Mouse (Mus musculus) ES-Bruce4 (cell line): ENCODE data around the gene S1pr2. TPM values are rescaled to one million over a fixed set of nuclear protein-coding genes. Genes with fewer than 3 reads are reported as not detected.
A peak's percentile ranks its signal among the peaks of the same experiment; 100 is the strongest.

Experiments used
- H3K27ac ChIP-seq: 2 replicates; pipeline ENCODE4 v1.5.1; 2012; ENCODE audit warnings: low read length, inconsistent platforms; ENCODE audit not compliant: insufficient read depth
- H3K27me3 ChIP-seq: 2 replicates; pipeline ENCODE4 v1.6.1; 2012; ENCODE audit warnings: mild to moderate bottlenecking, low read length, inconsistent platforms; ENCODE audit not compliant: control insufficient read depth, poor library complexity, insufficient read depth, severe bottlenecking
- H3K36me3 ChIP-seq: 2 replicates; pipeline ENCODE4 v1.6.1; 2012; ENCODE audit warnings: inconsistent platforms, mild to moderate bottlenecking, low read length, moderate library complexity; ENCODE audit not compliant: control insufficient read depth, poor library complexity, insufficient read depth, severe bottlenecking
- H3K4me1 ChIP-seq: one replicate; pipeline ENCODE4 v1.8.1; 2011; ENCODE audit warnings: low read length; ENCODE audit not compliant: control insufficient read depth, insufficient read depth
- H3K4me3 ChIP-seq: 2 replicates; pipeline ENCODE4 v1.5.1; 2011; ENCODE audit warnings: low read depth, mild to moderate bottlenecking, low read length
- H3K9ac ChIP-seq: 2 replicates; pipeline ENCODE4 v1.6.1; 2012; ENCODE audit warnings: low read depth, mild to moderate bottlenecking, inconsistent platforms; ENCODE audit not compliant: poor library complexity, severe bottlenecking
- H3K9me3 ChIP-seq: replicated peaks from 2 replicates; pipeline ENCODE4 v1.6.1; 2012; ENCODE audit warnings: mild to moderate bottlenecking, low read length, inconsistent platforms; ENCODE audit not compliant: control insufficient read depth, poor library complexity, insufficient read depth, severe bottlenecking
- CTCF ChIP-seq: IDR thresholded peaks from one replicate; pipeline ENCODE4 v1.8.1; 2011; ENCODE audit warnings: low read depth, low read length
- EP300 ChIP-seq: IDR thresholded peaks from 2 replicates; pipeline ENCODE4 v1.6.1; 2011; ENCODE audit warnings: low read depth, low read length; ENCODE audit not compliant: insufficient read depth
- POLR2A ChIP-seq: IDR thresholded peaks from one replicate; pipeline ENCODE4 v1.8.1; 2011; ENCODE audit warnings: low read length; ENCODE audit not compliant: insufficient read depth
- polyA plus RNA-seq: library from polyadenylated mRNA; stranded (reverse); fragments of >200 nt; gene quantifications from 2 replicates; pipeline ENCODE4 v1.2.4, GENCODE M21; 2011; ENCODE audit warnings: low read depth; ENCODE audit not compliant: missing spikeins, insufficient read depth, insufficient read length

S1pr2 gene
- 14.1 and 19.9 TPM in 2 replicates for polyA plus RNA-seq

DNA sequence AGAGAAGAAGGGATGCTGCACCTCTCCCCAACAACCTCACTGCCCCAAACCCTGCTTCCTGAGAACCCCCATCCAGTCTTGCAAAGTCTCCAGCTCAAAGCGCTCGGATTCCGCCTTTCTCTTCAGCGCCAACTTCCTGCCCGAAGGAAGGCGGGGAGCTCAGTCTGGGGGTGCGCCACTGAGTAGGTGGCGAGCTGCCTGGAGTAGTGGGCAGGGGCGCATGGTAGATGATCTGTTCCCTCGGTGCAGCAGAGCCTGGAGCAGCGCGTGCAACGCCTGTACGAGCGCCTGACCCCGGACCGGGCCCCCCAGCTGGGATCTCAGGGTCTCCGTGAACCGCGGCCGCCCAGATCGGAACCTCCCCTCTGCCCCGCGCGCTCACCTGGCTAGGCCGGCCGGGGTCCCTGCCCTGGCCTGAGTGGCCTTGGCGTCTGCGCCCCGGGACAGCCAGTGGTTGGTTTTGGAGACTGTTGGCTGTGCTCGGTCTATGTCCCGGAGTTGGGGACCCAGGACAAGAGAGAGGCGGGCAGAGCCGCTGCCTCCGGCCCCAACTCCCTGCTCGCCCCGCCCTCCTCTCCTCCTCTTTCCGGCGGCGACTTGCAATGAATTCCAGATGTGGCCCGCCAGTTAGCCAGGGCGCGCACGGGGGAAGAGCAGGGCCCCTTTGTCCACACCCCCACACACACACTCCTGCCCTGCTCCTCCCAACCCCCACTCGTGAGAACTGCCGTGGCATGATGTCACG, at the start of gene S1pr2:
S1pr2 (minus strand) TSS at position 566 of the 745 bp plus-strand sequence.
- Histone ChIP-seq H3K9ac (peak within 1 kb of the TSS; percentile 79), H3K9me3 (no peaks in the 10 kb centered on the region), H3K4me1 (peaks cover 13% of the 10 kb centered on the region), H3K36me3 (no peaks in the 10 kb centered on the region), H3K27me3 (no peaks in the 10 kb centered on the region), H3K27ac (peak within 1 kb of the TSS; percentile 97), H3K4me3 (peak within 1 kb of the TSS; percentile 82)
- TF ChIP-seq EP300 (peak; percentile 64; the same call in 1 of the 2 replicates), POLR2A (peak; percentile 22), CTCF (no peak)

GRCm38 (mm10) chr9:21025258-21025810, 48.8 kb upstream of the S1pr2 start:
- no peak overlapping the region for H3K27ac ChIP-seq
- H3K4me1 ChIP-seq: peaks cover 9% of the 10 kb centered on the region

GRCm38 (mm10) chr9:21022726-21023125, 46.1 kb upstream of the S1pr2 start:
- Histone ChIP-seq H3K4me1 (peaks cover 9% of the 10 kb centered on the region), H3K9me3 (no peaks in the 10 kb centered on the region), H3K9ac (no peak overlapping the region), H3K4me3 (no peak overlapping the region), H3K36me3 (peaks cover 19% of the 10 kb centered on the region), H3K27ac (no peak overlapping the region), H3K27me3 (no peaks in the 10 kb centered on the region)
- TF ChIP-seq POLR2A (no peak), EP300 (no peak), CTCF (no peak)

More at GRCm38 (mm10) chr9:21025258-21025810, 48.8 kb upstream of the S1pr2 start:
- Histone ChIP-seq H3K27me3 (no peaks in the 10 kb centered on the region), H3K36me3 (peaks cover 9% of the 10 kb centered on the region), H3K9me3 (no peaks in the 10 kb centered on the region), H3K9ac (no peak overlapping the region), H3K4me3 (no peak overlapping the region)
- no peak for TF ChIP-seq CTCF
- no peak for TF ChIP-seq POLR2A
- no peak for TF ChIP-seq EP300

GRCm38 (mm10) chr9:21022288-21022687, 45.7 kb upstream of the S1pr2 start:
- TF ChIP-seq POLR2A (no peak), EP300 (no peak), CTCF (no peak)
- no peaks in the 10 kb centered on the region for H3K9me3 ChIP-seq
- no peak overlapping the region for H3K9ac ChIP-seq
- H3K4me1 ChIP-seq: peaks cover 9% of the 10 kb centered on the region
- H3K27me3 ChIP-seq: no peaks in the 10 kb centered on the region
- H3K4me3 ChIP-seq: no peak overlapping the region
- H3K27ac ChIP-seq: no peak overlapping the region
- peaks cover 19% of the 10 kb centered on the region for H3K36me3 ChIP-seq

- no peak for TF ChIP-seq CTCF
- no peak for TF ChIP-seq POLR2A
- TF ChIP-seq EP300: no peak
These were observed 44.8 kb upstream of the S1pr2 start for GRCm38 (mm10) chr9:21021363-21021762.

GRCm38 (mm10) chr9:21018600-21018999, 42.0 kb upstream of the S1pr2 start:
- peaks cover 3% of the 10 kb centered on the region for H3K4me1 ChIP-seq
- H3K9ac ChIP-seq: no peak overlapping the region
- H3K9me3 ChIP-seq: no peaks in the 10 kb centered on the region
- peaks cover 16% of the 10 kb centered on the region for H3K36me3 ChIP-seq
- TF ChIP-seq POLR2A: no peak
- TF ChIP-seq CTCF: no peak
- no peak for TF ChIP-seq EP300
- H3K4me3 ChIP-seq: no peak overlapping the region
- no peaks in the 10 kb centered on the region for H3K27me3 ChIP-seq
- no peak overlapping the region for H3K27ac ChIP-seq

More at GRCm38 (mm10) chr9:21021363-21021762, 44.8 kb upstream of the S1pr2 start:
- Histone ChIP-seq H3K4me1 (peaks cover 6% of the 10 kb centered on the region), H3K4me3 (no peak overlapping the region), H3K9ac (no peak overlapping the region), H3K9me3 (no peaks in the 10 kb centered on the region), H3K27ac (no peak overlapping the region), H3K36me3 (peaks cover 19% of the 10 kb centered on the region), H3K27me3 (no peaks in the 10 kb centered on the region)
